Mouse (Mus musculus): Measurements from ENCODE around the gene Zfp618.

The Zfp618 gene

DNA sequence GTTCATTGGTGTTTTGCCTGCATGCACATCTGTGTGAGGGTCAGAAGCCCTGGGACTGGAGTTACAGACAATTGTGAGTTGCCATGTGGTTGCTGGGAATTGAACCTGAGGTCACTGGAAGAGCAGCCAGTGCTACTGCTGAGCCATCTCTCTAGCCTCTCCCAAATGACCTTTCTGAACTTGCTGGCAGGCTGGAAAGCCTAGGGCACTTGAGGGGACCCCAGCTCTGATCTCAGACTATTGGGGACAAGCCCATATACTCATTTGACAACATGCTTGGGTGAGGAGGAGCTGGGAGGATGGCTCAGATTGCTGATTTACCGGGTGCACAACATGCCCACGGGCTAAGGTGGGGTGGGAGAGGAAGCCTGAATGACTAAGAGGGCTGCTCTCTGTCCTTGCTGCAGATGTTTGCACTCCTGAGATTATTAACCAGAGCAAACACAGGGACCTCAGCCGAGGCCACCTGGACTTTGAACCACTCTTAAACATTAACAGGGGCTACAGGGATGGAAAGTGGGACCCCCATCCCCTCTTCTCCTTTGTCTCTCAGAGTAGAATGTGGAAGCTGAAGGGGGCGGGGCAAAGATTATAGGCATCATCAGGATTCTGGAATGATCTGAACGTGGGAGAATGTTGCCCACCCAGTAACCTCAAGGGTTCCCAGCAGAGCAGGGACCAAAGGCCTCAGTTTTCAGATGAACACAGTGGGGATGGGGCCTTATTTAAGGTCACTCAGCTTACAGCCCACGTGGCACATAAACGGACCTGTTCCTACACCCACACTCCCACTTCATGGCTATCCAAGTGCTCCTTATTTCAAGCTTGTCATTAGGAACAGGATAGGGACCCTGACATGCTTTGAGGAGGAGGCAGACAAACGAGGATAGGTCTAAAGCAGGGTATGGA lies 191.6 kb downstream of the Zfp618 start:
- no peak for DNase-seq (ENCODE audit: low read depth, low spot score)

DNA sequence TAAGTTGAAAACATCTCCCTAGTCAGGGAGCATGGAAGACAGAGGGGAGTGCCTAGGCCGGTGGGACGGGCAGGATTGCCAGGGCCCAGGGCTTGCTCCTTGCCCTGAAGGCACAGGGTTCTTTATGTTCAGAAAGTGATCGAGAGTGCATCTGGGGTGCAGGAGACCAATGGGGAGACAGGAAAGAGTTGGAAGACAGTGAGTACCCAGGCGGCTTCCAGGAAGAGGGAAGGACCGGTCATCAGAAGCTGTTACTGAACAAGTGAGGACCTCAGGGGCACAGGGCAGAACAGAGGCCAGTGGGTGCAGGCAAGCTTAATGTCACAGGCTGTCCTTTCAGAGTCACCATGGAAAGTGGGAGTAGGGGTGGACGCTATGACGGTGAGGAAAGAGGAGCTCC lies 192.8 kb downstream of the Zfp618 start:
- no peak for DNase-seq (ENCODE audit: low read depth, low spot score)

DNA sequence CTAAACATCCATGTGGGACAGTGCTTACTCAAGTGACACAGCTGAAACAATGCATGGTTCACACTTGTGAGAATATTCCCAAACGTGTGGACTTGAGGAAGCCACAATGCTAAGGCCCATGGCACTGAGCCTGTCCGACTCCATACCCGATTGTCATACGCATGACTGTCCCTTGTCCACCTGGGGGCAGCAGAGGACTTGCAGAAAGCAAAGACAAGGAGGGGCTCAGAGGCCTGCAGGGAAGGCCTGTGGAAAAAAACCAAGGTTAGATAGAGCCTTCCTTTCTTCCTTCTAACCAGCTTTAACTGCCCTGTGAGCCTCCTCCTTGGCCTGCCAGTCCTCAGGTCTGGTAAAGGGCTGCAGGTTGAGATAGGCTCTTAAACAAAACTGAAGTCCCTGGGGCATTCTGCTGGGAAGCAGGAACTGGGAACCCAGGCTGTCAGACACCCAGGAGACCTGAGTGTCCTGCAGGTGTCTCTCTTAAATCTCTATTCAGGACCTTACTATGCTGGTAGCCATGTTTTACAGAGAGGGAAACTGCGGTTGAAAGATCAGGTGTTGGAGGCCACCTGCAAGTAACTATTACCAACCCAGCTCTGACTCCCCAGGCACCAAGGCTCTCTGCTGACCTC lies 193.7 kb downstream of the Zfp618 start:
- peak; percentile 76 for DNase-seq (ENCODE audit: low read depth, low spot score)

DNA sequence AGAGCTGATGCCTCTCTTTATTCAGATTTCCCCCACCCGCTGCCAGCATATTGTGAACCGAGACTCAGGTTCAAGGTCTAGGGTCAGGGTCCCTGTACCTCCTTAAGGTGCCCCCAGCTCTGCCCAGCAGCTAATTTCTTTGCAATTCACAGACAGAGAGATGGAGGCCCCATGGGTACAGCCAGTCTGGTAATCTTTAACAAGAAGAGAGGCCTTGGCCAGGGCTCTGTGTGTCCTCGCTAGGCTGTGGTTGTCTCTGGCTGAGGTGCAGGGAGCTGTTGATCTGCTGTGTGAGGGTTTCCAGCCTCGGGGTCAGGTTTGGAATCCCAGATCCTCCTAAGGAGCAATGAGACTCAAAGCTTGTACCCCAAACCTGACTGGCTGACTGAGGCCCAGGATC lies 200.3 kb downstream of the Zfp618 start:
- DNase-seq (ENCODE audit: low read depth, low spot score): no peak

DNA sequence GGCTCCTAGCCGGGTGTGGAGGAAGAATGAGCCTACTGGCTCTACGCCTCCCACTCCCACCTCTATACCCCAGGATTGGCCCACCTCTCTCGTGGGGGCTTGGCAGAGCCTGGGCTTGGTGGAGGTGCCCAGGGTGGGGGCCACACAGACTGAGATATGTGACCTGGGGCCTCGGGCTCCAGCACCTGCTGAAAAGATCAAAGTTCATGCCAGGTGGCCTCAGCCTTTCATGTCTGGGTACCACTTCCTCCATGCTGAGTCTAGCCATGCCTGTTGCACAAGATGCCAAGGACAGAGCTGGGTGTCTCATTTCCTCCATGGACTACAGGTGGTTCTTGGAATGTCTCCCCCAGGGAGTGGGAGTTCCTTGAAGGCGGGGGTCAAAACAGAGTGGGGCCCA lies 200.9 kb downstream of the Zfp618 start:
- DNase-seq (ENCODE audit: low read depth, low spot score): no peak

DNA sequence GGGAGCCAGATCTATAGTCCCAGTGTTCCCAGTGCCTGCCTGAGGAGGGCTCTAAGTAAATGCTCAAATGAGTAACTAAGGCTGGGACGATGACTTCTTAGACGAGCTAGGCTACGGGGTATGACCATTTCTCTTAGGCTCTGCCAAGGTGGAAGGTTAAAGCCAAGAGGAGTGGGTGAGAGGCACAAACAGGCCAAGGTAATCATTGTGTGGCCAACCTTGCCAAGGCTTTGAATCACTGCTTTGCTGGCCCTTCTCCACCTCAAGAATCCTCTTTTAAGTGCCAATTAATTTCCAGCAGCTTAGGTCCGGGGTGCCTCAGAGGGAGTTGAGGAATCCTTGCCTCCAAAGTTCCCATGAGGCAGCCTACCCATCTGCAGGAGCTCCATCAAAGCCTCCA lies 204.7 kb downstream of the Zfp618 start:
- no peak for DNase-seq (ENCODE audit: low read depth, low spot score)

DNA sequence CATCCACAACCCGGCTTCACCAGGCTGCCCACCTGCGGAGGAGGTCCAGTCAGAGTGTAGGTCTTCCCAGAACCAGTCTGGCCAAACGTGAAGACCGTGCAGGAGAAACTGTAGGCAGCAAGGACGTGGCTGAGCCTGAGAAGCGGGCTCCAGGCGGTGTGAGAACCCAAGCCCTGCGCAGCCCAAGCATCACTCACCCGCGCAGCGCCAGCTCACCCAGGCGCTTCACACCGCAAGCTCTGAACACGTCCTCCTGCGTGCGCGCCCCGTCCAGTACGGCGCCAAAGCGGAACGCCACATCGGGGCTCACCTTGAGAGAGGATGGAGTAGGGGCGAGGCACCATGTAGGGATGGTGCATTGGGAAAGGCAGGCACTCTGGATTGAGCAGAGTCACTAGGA lies 205.7 kb downstream of the Zfp618 start:
- peak; percentile 8 for DNase-seq (ENCODE audit: low read depth, low spot score)

DNA sequence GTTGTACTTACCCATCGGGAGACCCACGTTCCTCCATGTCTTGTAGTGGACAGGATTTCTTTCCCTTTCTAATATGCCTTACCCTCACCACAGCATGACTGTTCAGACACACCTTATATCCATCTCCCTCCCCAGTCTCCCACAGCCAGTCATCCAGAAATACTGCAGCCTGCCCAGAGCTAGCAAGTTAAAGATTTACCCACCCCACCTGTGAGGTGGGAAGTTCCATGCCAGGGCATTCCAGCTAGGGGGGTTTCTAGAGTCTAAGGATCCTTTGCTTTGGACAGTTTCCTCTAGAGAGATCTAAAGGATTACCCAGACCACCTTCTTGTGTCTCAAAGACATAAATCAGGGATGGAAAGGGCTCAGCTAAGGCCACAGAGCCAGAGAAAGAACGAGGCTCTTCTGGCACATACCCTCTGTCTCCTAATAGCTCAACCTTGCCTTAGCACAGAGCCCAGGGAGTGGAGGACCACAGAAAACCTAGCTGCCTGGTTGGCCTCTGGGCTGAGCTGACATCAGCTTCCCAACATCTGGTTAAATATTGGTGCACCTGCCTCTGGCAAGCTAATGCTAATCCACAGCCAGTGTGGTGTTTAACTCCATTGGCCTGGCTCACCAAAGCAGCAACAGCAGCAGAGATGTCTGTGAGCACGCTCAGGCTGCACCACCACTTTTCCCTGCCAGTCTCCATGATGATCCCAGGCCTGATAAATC lies 206.8 kb downstream of the Zfp618 start, which contains the start of gene Kif12:
Gene Kif12 (minus strand): TSS at position 163 of the 717 bp plus-strand sequence.
- DNase-seq (ENCODE audit: low read depth, low spot score): no peak

DNA sequence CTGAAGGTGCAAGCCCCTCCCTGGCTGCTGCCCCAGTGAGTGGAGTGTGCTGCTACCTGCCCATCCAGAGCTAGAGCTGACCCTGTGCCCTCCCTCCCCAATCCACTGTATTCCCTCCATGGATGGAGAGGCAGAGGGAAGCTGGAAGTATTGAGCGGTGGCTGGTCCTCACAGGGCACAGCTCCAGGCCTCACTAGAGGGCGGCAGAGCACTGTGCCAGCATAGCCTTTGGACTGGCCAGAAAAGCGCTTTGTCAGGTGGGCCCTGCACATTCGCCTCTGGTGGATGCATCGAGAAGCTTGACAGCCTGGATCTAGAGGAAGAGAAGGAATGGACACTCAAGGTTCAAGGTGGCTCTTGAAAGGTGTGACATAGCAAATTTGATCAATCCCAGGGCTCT lies 216.2 kb downstream of the Zfp618 start:
- peak; percentile 22 for DNase-seq (ENCODE audit: low read depth, low spot score)

DNA sequence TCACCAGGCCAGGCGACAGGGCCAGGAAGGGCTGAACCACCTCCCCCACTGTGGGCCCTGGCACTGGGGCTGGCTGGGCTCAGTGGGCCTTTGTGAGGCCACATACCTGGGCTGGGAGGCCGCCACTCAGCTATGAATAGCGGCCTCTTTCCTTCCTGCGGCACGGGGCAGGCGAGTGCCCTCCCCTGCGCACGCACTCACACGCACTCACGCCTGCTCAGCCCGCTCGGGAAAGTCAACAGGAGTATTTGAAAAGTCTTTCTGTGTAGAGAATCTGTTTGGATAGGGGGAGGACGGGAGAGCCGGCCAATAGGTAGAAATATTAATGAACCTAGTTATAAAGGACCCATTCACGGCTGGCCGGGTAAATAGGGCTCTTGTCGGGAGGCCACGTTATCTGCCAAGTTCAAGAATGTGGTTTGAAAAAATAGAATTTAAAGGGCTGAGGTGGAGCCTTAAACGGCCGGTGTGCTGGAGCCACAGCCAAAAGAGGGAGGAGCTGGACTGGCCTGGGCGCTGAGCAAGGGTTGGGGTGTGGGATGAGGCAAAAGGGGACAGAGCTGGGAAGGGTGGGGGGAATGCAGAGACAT lies 221.0 kb downstream of the Zfp618 start:
- DNase-seq (ENCODE audit: low read depth, low spot score): no peak
